Mouse (Mus musculus): ENCODE measurements around the gene Clmp. TPM values are rescaled to one million over a fixed set of nuclear protein-coding genes. Genes with fewer than 3 reads are reported as not detected.
"Not testable (repeated sequence)": the region's sequence is repeated elsewhere in the genome, so short reads cannot be mapped to it uniquely, and the experiment has no call there.

Clmp gene
- polyA plus RNA-seq, 1 experiment from 2014 or later, result 56.3 TPM

- Histone ChIP-seq H3K27me3 (no peaks in the 10 kb centered on the region), H3K4me1 (no peaks in the 10 kb centered on the region), H3K4me2 (replicated peaks) (no peak overlapping the region), H3K9ac (replicated peaks) (no peak overlapping the region), H3K4me3 (no peak overlapping the region), H3K36me3 (peaks cover 5% of the 10 kb centered on the region), H3K9me3 (no peaks in the 10 kb centered on the region), H3K27ac (replicated peaks) (no peak overlapping the region)
- WGBS, result 79% methylated on average over 4 of the region's 4 CpGs
- no peak for ATAC-seq (replicated peaks)
These were observed 82.2 kb downstream of the Clmp start for GRCm38 (mm10) chr9:40767946-40768345.

GRCm38 (mm10) chr9:40772246-40772645, 86.5 kb downstream of the Clmp start:
- WGBS, result 66% methylated on average over 13 of the region's 13 CpGs

GRCm38 (mm10) chr9:40773142-40773541, 87.4 kb downstream of the Clmp start:
- not testable (repeated sequence) for H3K4me1 ChIP-seq; H3K4me3 ChIP-seq; ATAC-seq (replicated peaks); H3K9ac ChIP-seq (replicated peaks); H3K27ac ChIP-seq (replicated peaks); H3K4me2 ChIP-seq (replicated peaks); H3K9me3 ChIP-seq; H3K27me3 ChIP-seq
- H3K36me3 ChIP-seq, result peaks cover 25% of the 10 kb centered on the region
- WGBS, result 91% methylated on average over 6 of the region's 6 CpGs

More at GRCm38 (mm10) chr9:40772246-40772645, 86.5 kb downstream of the Clmp start:
- Histone ChIP-seq H3K4me2 (replicated peaks) (no peak overlapping the region), H3K4me1 (no peaks in the 10 kb centered on the region), H3K4me3 (no peak overlapping the region), H3K27ac (replicated peaks) (peak overlapping the region; percentile 33; the same call in 1 of the 2 replicates), H3K9ac (replicated peaks) (no peak overlapping the region), H3K27me3 (no peaks in the 10 kb centered on the region), H3K9me3 (no peaks in the 10 kb centered on the region), H3K36me3 (peaks cover 22% of the 10 kb centered on the region)
- ATAC-seq (replicated peaks), result no peak

GRCm38 (mm10) chr9:40773869-40774268, 88.1 kb downstream of the Clmp start:
- no peaks in the 10 kb centered on the region for H3K4me1 ChIP-seq
- no peak for ATAC-seq (replicated peaks)
- H3K9ac ChIP-seq (replicated peaks), result no peak overlapping the region
- no peaks in the 10 kb centered on the region for H3K27me3 ChIP-seq
- H3K4me3 ChIP-seq, result no peak overlapping the region
- WGBS, result 87% methylated on average over 4 of the region's 4 CpGs
- no peak overlapping the region for H3K4me2 ChIP-seq (replicated peaks)
- no peaks in the 10 kb centered on the region for H3K9me3 ChIP-seq
- H3K27ac ChIP-seq (replicated peaks), result no peak overlapping the region
- H3K36me3 ChIP-seq, result peaks cover 25% of the 10 kb centered on the region

- no peak for ATAC-seq (replicated peaks)
- Histone ChIP-seq H3K4me3 (no peak overlapping the region), H3K4me1 (no peaks in the 10 kb centered on the region), H3K9me3 (no peaks in the 10 kb centered on the region), H3K27ac (replicated peaks) (no peak overlapping the region), H3K36me3 (peaks cover 25% of the 10 kb centered on the region), H3K4me2 (replicated peaks) (no peak overlapping the region), H3K9ac (replicated peaks) (no peak overlapping the region), H3K27me3 (no peaks in the 10 kb centered on the region)
- WGBS, result 55% methylated on average over 1 of the region's 1 CpGs
These were observed 90.3 kb downstream of the Clmp start for GRCm38 (mm10) chr9:40776044-40776443.

- WGBS, result 74% methylated on average over 11 of the region's 11 CpGs
- H3K27me3 ChIP-seq, result no peaks in the 10 kb centered on the region
- H3K9ac ChIP-seq (replicated peaks), result no peak overlapping the region
- no peak overlapping the region for H3K4me3 ChIP-seq
- no peak for ATAC-seq (replicated peaks)
- no peak overlapping the region for H3K4me2 ChIP-seq (replicated peaks)
- H3K36me3 ChIP-seq, result peaks cover 25% of the 10 kb centered on the region
- no peak overlapping the region for H3K27ac ChIP-seq (replicated peaks)
- H3K4me1 ChIP-seq, result no peaks in the 10 kb centered on the region
- no peaks in the 10 kb centered on the region for H3K9me3 ChIP-seq
These were observed 90.9 kb downstream of the Clmp start for GRCm38 (mm10) chr9:40776459-40777248.

GRCm38 (mm10) chr9:40780111-40780510, 94.3 kb downstream of the Clmp start:
- H3K27ac ChIP-seq (replicated peaks), result no peak overlapping the region
- peaks cover 11% of the 10 kb centered on the region for H3K36me3 ChIP-seq
- 76% methylated on average over 3 of the region's 3 CpGs for WGBS
- H3K4me3 ChIP-seq, result no peak overlapping the region
- H3K27me3 ChIP-seq, result no peaks in the 10 kb centered on the region
- no peaks in the 10 kb centered on the region for H3K9me3 ChIP-seq
- ATAC-seq (replicated peaks), result no peak
- no peak overlapping the region for H3K4me2 ChIP-seq (replicated peaks)
- peaks cover 14% of the 10 kb centered on the region for H3K4me1 ChIP-seq
- no peak overlapping the region for H3K9ac ChIP-seq (replicated peaks)

GRCm38 (mm10) chr9:40780892-40781725, 95.3 kb downstream of the Clmp start:
- no peaks in the 10 kb centered on the region for H3K9me3 ChIP-seq
- H3K27ac ChIP-seq (replicated peaks), result no peak overlapping the region; the same call in 1 of the 2 replicates
- peaks cover 21% of the 10 kb centered on the region for H3K4me1 ChIP-seq
- H3K27me3 ChIP-seq, result no peaks in the 10 kb centered on the region
- 76% methylated on average over 11 of the region's 11 CpGs for WGBS
- no peak overlapping the region for H3K9ac ChIP-seq (replicated peaks)
- ATAC-seq (replicated peaks), result no peak
- no peak overlapping the region for H3K4me3 ChIP-seq
- peaks cover 10% of the 10 kb centered on the region for H3K36me3 ChIP-seq
- H3K4me2 ChIP-seq (replicated peaks), result no peak overlapping the region

- Histone ChIP-seq H3K4me3 (no peak overlapping the region), H3K27ac (replicated peaks) (no peak overlapping the region; the same call in 1 of the 2 replicates), H3K4me1 (peaks cover 21% of the 10 kb centered on the region), H3K9me3 (no peaks in the 10 kb centered on the region), H3K36me3 (peaks cover 10% of the 10 kb centered on the region), H3K27me3 (no peaks in the 10 kb centered on the region), H3K9ac (replicated peaks) (no peak overlapping the region), H3K4me2 (replicated peaks) (no peak overlapping the region)
- WGBS, result 28% methylated on average over 26 of the region's 26 CpGs
- ATAC-seq (replicated peaks), result no peak
These were observed 96.2 kb downstream of the Clmp start for GRCm38 (mm10) chr9:40781726-40782581.

GRCm38 (mm10) chr9:40783641-40784373, 98.0 kb downstream of the Clmp start:
- H3K4me1 ChIP-seq, result peaks cover 21% of the 10 kb centered on the region
- 0 out of 2 replicates have a peak overlapping the region, but pooled peaks have one; percentile 27 for H3K9ac ChIP-seq (replicated peaks)
- H3K4me2 ChIP-seq (replicated peaks), result peak overlapping the region; percentile 15; the same call in 1 of the 2 replicates
- H3K36me3 ChIP-seq, result peaks cover 6% of the 10 kb centered on the region; the same call in 1 of the 2 replicates
- H3K4me3 ChIP-seq, result no peak overlapping the region
- no peaks in the 10 kb centered on the region for H3K9me3 ChIP-seq
- WGBS, result 8% methylated on average over 13 of the region's 13 CpGs
- H3K27me3 ChIP-seq, result no peaks in the 10 kb centered on the region
- 0 out of 2 replicates have a peak, but pooled peaks have one; percentile 20 for ATAC-seq (replicated peaks)
- H3K27ac ChIP-seq (replicated peaks), result peak overlapping the region; percentile 68

GRCm38 (mm10) chr9:40784374-40784967, 98.7 kb downstream of the Clmp start:
- Histone ChIP-seq H3K27me3 (no peaks in the 10 kb centered on the region), H3K9ac (replicated peaks) (peak overlapping the region; percentile 34), H3K36me3 (peaks cover 6% of the 10 kb centered on the region; the same call in 1 of the 2 replicates), H3K4me1 (peaks cover 21% of the 10 kb centered on the region), H3K4me2 (replicated peaks) (peak overlapping the region; percentile 15; the same call in 1 of the 2 replicates), H3K27ac (replicated peaks) (peak overlapping the region; percentile 68), H3K4me3 (no peak overlapping the region), H3K9me3 (no peaks in the 10 kb centered on the region)
- 2% methylated on average over 9 of the region's 9 CpGs for WGBS
- ATAC-seq (replicated peaks), result peak; percentile 84
